Mouse (Mus musculus) heart, adult 2 months (tissue): ENCODE measurements around the gene Sestd1.

ENCODE experiments used
- CTCF ChIP-seq: fragments of 200-600 bp; IDR thresholded peaks from 2 replicates; pipeline ENCODE4 v1.8.1; 2022; ENCODE audit warnings: antibody characterized with exemption, mild to moderate bottlenecking, moderate library complexity
- POLR2A ChIP-seq: fragments of 200-500 bp; IDR thresholded peaks from 2 replicates; pipeline ENCODE4 v1.6.1; 2011; ENCODE audit warnings: mild to moderate bottlenecking, low read depth, low read length, control low read depth; ENCODE audit not compliant: insufficient read depth

DNA sequence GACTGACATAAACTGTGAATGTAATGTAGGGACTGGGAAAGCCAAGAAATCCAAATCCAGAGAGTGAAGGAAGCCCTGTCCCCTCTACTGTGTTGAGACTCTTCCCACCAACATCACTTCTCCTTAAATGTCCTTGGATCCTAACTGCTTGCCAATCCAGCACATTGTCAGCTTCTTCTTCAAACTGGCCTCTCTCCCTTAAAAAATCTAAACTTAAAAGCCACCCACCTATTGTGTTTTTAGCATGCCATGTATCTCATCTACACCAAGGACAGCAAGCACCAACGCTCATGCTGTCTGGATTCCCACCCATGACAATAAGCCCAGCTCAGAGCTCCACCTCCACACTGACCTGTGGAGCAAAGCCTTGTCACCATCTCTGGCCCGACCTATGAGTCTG, 7.4 kb downstream of the Sestd1 start:
- TF ChIP-seq POLR2A (no peak), CTCF (no peak)
